Mouse (Mus musculus) lung, postnatal 0 days (tissue): ENCODE results near the gene Gm43638. TPM values are rescaled to one million over a fixed set of nuclear protein-coding genes. Genes with fewer than 3 reads are reported as not detected.
A peak's percentile ranks its signal among the peaks of the same experiment; 100 is the strongest.
"Not testable (repeated sequence)": the region's sequence is repeated elsewhere in the genome, so short reads cannot be mapped to it uniquely, and the experiment has no call there.

Experiments used
- ATAC-seq: fragments of 200-750 bp; cut with Nextera tagmentation; 2 replicates; pipeline ENCODE4 v1.8.0; 2017; ENCODE audit warnings: moderate library complexity
- DNase-seq: peaks from one replicate; pipeline ENCODE4 v3.0.0-alpha.2; 2016; ENCODE audit warnings: low spot score
- H3K27ac ChIP-seq: fragments of 300-500 bp; sonication (generic); 2 replicates; pipeline ENCODE4 v1.5.1; 2014; ENCODE audit warnings: antibody characterized with exemption, mild to moderate bottlenecking, low read length, mixed read lengths
- H3K27me3 ChIP-seq: fragments of 300-500 bp; sonication (generic); replicated peaks from 2 replicates; pipeline ENCODE4 v1.6.1; 2014; ENCODE audit warnings: low read length, mixed read lengths; ENCODE audit not compliant: insufficient read depth
- H3K36me3 ChIP-seq: fragments of 300-500 bp; sonication (generic); 2 replicates; pipeline ENCODE4 v1.6.1; 2014; ENCODE audit warnings: low read length, mixed read lengths; ENCODE audit not compliant: insufficient read depth
- H3K4me1 ChIP-seq: fragments of 300-500 bp; sonication (generic); 2 replicates; pipeline ENCODE4 v1.6.1; 2014; ENCODE audit warnings: antibody characterized with exemption, low read depth, low read length, mixed read lengths; ENCODE audit not compliant: insufficient read depth
- H3K4me2 ChIP-seq: fragments of 300-500 bp; sonication (generic); replicated peaks from 2 replicates; pipeline ENCODE4 v1.6.1; 2014; ENCODE audit warnings: low read depth, mild to moderate bottlenecking, low read length, moderate library complexity, mixed read lengths
- H3K4me3 ChIP-seq: fragments of 300-500 bp; sonication (generic); 2 replicates; pipeline ENCODE4 v1.5.1; 2014; ENCODE audit warnings: low read depth, low read length
- H3K9ac ChIP-seq: fragments of 300-500 bp; sonication (generic); replicated peaks from 2 replicates; pipeline ENCODE4 v1.6.1; 2014; ENCODE audit warnings: low read depth, mild to moderate bottlenecking
- H3K9me3 ChIP-seq: fragments of 300-500 bp; sonication (generic); 2 replicates; pipeline ENCODE4 v1.6.1; 2016; ENCODE audit warnings: low read length, mixed read lengths
- CTCF ChIP-seq: IDR thresholded peaks from 2 replicates; pipeline ENCODE4 v1.5.1; 2016; ENCODE audit warnings: antibody characterized with exemption, mild to moderate bottlenecking
- EP300 ChIP-seq: IDR thresholded peaks from 2 replicates; pipeline ENCODE4 v1.6.1; 2016; ENCODE audit warnings: antibody characterized with exemption, mild to moderate bottlenecking, control low read depth
- WGBS: fragments of 180-500 bp; shearing (Covaris S2); extraction: QIAGEN DNeasy Blood & Tissue Kit; methylation state at CpG from one replicate; pipeline ENCODE4 v1.1.7; 2014; 5-methylcytosine and 5-hydroxymethylcytosine counted together
- polyA plus RNA-seq: library from polyadenylated mRNA; unstranded; fragments of >200 nt; fragmentation: Nextera tagmentation; extraction: Ambion mirVana; gene quantifications from 2 replicates; pipeline ENCODE4 v1.2.1, GENCODE M21; 2015

Gm43638 gene
- polyA plus RNA-seq, 1 experiment from 2014 or later, result not detected

- H3K27me3 ChIP-seq, result no peaks in the 10 kb centered on the region
- H3K9me3 ChIP-seq, result no peaks in the 10 kb centered on the region
- no peak overlapping the region for H3K27ac ChIP-seq
- no peak overlapping the region for H3K4me2 ChIP-seq
- no peaks in the 10 kb centered on the region for H3K36me3 ChIP-seq
- TF ChIP-seq EP300 (no peak), CTCF (no peak)
- no peaks in the 10 kb centered on the region for H3K4me1 ChIP-seq
- H3K9ac ChIP-seq, result no peak overlapping the region
- ATAC-seq (no peak), DNase-seq (no peak)
- H3K4me3 ChIP-seq, result no peak overlapping the region
Measured at GRCm38 (mm10) chr5:87455519-87455918, 31.1 kb downstream of the Gm43638 start.

- not testable (repeated sequence) for H3K4me1 ChIP-seq, DNase-seq, H3K27me3 ChIP-seq, H3K27ac ChIP-seq, H3K36me3 ChIP-seq, H3K9ac ChIP-seq, H3K9me3 ChIP-seq, ATAC-seq, H3K4me2 ChIP-seq, H3K4me3 ChIP-seq
- 78% methylated on average over 4 of the region's 5 CpGs for WGBS
Measured at GRCm38 (mm10) chr5:87452514-87452913, 34.1 kb downstream of the Gm43638 start.

- no peaks in the 10 kb centered on the region for H3K36me3 ChIP-seq
- H3K4me1 ChIP-seq, result no peaks in the 10 kb centered on the region
- no peak overlapping the region for H3K4me3 ChIP-seq
- H3K4me2 ChIP-seq, result no peak overlapping the region
- ATAC-seq (no peak), DNase-seq (peak; percentile 9)
- no peak overlapping the region for H3K9ac ChIP-seq
- no peaks in the 10 kb centered on the region for H3K27me3 ChIP-seq
- TF ChIP-seq CTCF (peak; percentile 53), EP300 (no peak)
- 38% methylated on average over 3 of the region's 3 CpGs for WGBS
- no peaks in the 10 kb centered on the region for H3K9me3 ChIP-seq
- H3K27ac ChIP-seq, result no peak overlapping the region
Measured at GRCm38 (mm10) chr5:87436264-87436663, 50.3 kb downstream of the Gm43638 start.

GRCm38 (mm10) chr5:87425676-87426075 lies 60.9 kb downstream of the Gm43638 start:
- no peaks in the 10 kb centered on the region for H3K4me1 ChIP-seq
- H3K9ac ChIP-seq, result no peak overlapping the region
- no peak overlapping the region for H3K4me2 ChIP-seq
- no peak overlapping the region for H3K27ac ChIP-seq
- ATAC-seq, result no peak
- DNase-seq, result no peak
- no peak overlapping the region for H3K4me3 ChIP-seq
- H3K36me3 ChIP-seq, result no peaks in the 10 kb centered on the region
- H3K27me3 ChIP-seq, result no peaks in the 10 kb centered on the region
- TF ChIP-seq EP300 (no peak), CTCF (no peak)
- WGBS, result 67% methylated on average over 3 of the region's 3 CpGs
- H3K9me3 ChIP-seq, result no peaks in the 10 kb centered on the region

GRCm38 (mm10) chr5:87424041-87424440 lies 62.6 kb downstream of the Gm43638 start, which contains the start of gene Ugt2b38:
TSS of gene Ugt2b38 (minus strand) at chr5:87424203.
- not testable (repeated sequence) for H3K9me3 ChIP-seq, H3K27me3 ChIP-seq, H3K4me3 ChIP-seq, H3K4me2 ChIP-seq, H3K27ac ChIP-seq, DNase-seq, H3K4me1 ChIP-seq, H3K36me3 ChIP-seq, H3K9ac ChIP-seq, ATAC-seq
- 86% methylated on average over 1 of the region's 2 CpGs for WGBS

Other genes with a start within 250 kb of the Gm43638 start
- not detected in 2 replicates for gene Ugt2b37, start 232.0 kb downstream of the Gm43638 start, polyA plus RNA-seq
- gene Ugt2a3, start 149.6 kb downstream of the Gm43638 start, polyA plus RNA-seq, result not detected in 2 replicates
- gene Ugt2b38, start 62.6 kb downstream of the Gm43638 start, polyA plus RNA-seq, result not detected in 2 replicates
- gene Ugt2a2, start 4.5 kb downstream of the Gm43638 start, polyA plus RNA-seq, result not detected in 2 replicates
- gene Ugt2a1, start 4.1 kb upstream of the Gm43638 start, polyA plus RNA-seq, result not detected in 2 replicates
- gene Sult1b1, start 51.4 kb upstream of the Gm43638 start, polyA plus RNA-seq, result not detected in 2 replicates
- 0.14 and 0.21 TPM in 2 replicates for gene Sult1d1, start 82.2 kb upstream of the Gm43638 start, polyA plus RNA-seq
- not detected in 2 replicates for gene Sult1e1, start 104.8 kb upstream of the Gm43638 start, polyA plus RNA-seq
- 0.11 and 10.3 TPM in 2 replicates for gene Csn1s1, start 179.4 kb upstream of the Gm43638 start, polyA plus RNA-seq
- 0.35 and 46.5 TPM in 2 replicates for gene Csn2, start 212.8 kb upstream of the Gm43638 start, polyA plus RNA-seq